Mouse (Mus musculus) kidney, embryonic 16.5 days (tissue): ENCODE measurements around the gene Tex14. TPM values are rescaled to one million over a fixed set of nuclear protein-coding genes. Genes with fewer than 3 reads are reported as not detected.

Source experiments
- ATAC-seq: fragments of 200-750 bp; cut with Nextera tagmentation; 2 replicates; pipeline ENCODE4 v1.8.0; 2017; ENCODE audit warnings: moderate TSS enrichment; ENCODE audit not compliant: low FRiP score, low TSS enrichment
- H3K27ac ChIP-seq: fragments of 300-500 bp; sonication (generic); 2 replicates; pipeline ENCODE4 v1.5.1; 2014; ENCODE audit warnings: low read length
- H3K27me3 ChIP-seq: fragments of 300-500 bp; sonication (generic); 2 replicates; pipeline ENCODE4 v1.6.1; 2014; ENCODE audit warnings: low read length, control low read depth, mixed read lengths; ENCODE audit not compliant: insufficient read depth
- H3K36me3 ChIP-seq: fragments of 300-500 bp; sonication (generic); 2 replicates; pipeline ENCODE4 v1.6.1; 2014; ENCODE audit warnings: low read length, control low read depth, mixed read lengths; ENCODE audit not compliant: insufficient read depth
- H3K4me1 ChIP-seq: fragments of 300-500 bp; sonication (generic); 2 replicates; pipeline ENCODE4 v1.6.1; 2014; ENCODE audit warnings: low read length, control low read depth, mixed read lengths; ENCODE audit not compliant: insufficient read depth
- H3K4me2 ChIP-seq: fragments of 300-500 bp; sonication (generic); replicated peaks from 2 replicates; pipeline ENCODE4 v1.6.1; 2014; ENCODE audit warnings: low read depth, low read length
- H3K4me3 ChIP-seq: fragments of 300-500 bp; sonication (generic); 2 replicates; pipeline ENCODE4 v1.5.1; 2014; ENCODE audit warnings: mild to moderate bottlenecking, low read length
- H3K9ac ChIP-seq: fragments of 300-500 bp; sonication (generic); replicated peaks from 2 replicates; pipeline ENCODE4 v1.6.1; 2014; ENCODE audit warnings: low read length
- H3K9me3 ChIP-seq: fragments of 300-500 bp; sonication (generic); 2 replicates; pipeline ENCODE4 v1.6.1; 2016; ENCODE audit warnings: low read length, control low read depth
- WGBS: fragments of 180-500 bp; shearing (Covaris S2); extraction: QIAGEN DNeasy Blood & Tissue Kit; methylation state at CpG from one replicate; pipeline ENCODE4 v1.1.7; 2014; 5-methylcytosine and 5-hydroxymethylcytosine counted together
- polyA plus RNA-seq: library from polyadenylated mRNA; unstranded; fragments of >200 nt; fragmentation: Nextera tagmentation; extraction: Ambion mirVana; gene quantifications from 2 replicates; pipeline ENCODE4 v1.2.1, GENCODE M21; 2015

The Tex14 gene
- polyA plus RNA-seq, 1 experiment from 2014 or later: 0.31 TPM

- ATAC-seq: no peak
- no peak overlapping the region for H3K4me3 ChIP-seq
- no peaks in the 10 kb centered on the region for H3K36me3 ChIP-seq
- no peak overlapping the region for H3K4me2 ChIP-seq
- 89% methylated on average over 5 of the region's 5 CpGs for WGBS
- H3K27me3 ChIP-seq: no peaks in the 10 kb centered on the region
- H3K9me3 ChIP-seq: no peaks in the 10 kb centered on the region
- H3K4me1 ChIP-seq: peaks cover 31% of the 10 kb centered on the region
- no peak overlapping the region for H3K27ac ChIP-seq
- H3K9ac ChIP-seq: no peak overlapping the region
Observed at GRCm38 (mm10) chr11:87587211-87587874, 182.5 kb downstream of the Tex14 start.

GRCm38 (mm10) chr11:87589605-87590004 lies 184.7 kb downstream of the Tex14 start:
- Histone ChIP-seq H3K27me3 (no peaks in the 10 kb centered on the region), H3K9ac (no peak overlapping the region), H3K4me1 (peaks cover 46% of the 10 kb centered on the region), H3K9me3 (no peaks in the 10 kb centered on the region), H3K4me2 (no peak overlapping the region), H3K27ac (no peak overlapping the region), H3K36me3 (no peaks in the 10 kb centered on the region), H3K4me3 (no peak overlapping the region)
- 87% methylated on average over 8 of the region's 8 CpGs for WGBS
- no peak for ATAC-seq

- no peaks in the 10 kb centered on the region for H3K27me3 ChIP-seq
- no peaks in the 10 kb centered on the region for H3K9me3 ChIP-seq
- peak overlapping the region; percentile 86 for H3K4me3 ChIP-seq
- no peak for ATAC-seq
- no peaks in the 10 kb centered on the region for H3K36me3 ChIP-seq
- peak overlapping the region; percentile 94 for H3K9ac ChIP-seq
- H3K4me2 ChIP-seq: peak overlapping the region; percentile 75
- H3K4me1 ChIP-seq: peaks cover 43% of the 10 kb centered on the region
- H3K27ac ChIP-seq: peak overlapping the region; percentile 97
- WGBS: 1% methylated on average over 25 of the region's 25 CpGs
Observed at GRCm38 (mm10) chr11:87590841-87591525, 186.1 kb downstream of the Tex14 start.

- Histone ChIP-seq H3K36me3 (no peaks in the 10 kb centered on the region), H3K9ac (peak within 1 kb of the TSS; percentile 94), H3K9me3 (no peaks in the 10 kb centered on the region), H3K4me3 (peak within 1 kb of the TSS; percentile 86), H3K27me3 (no peaks in the 10 kb centered on the region), H3K4me1 (peaks cover 50% of the 10 kb centered on the region), H3K4me2 (peak within 1 kb of the TSS; percentile 91), H3K27ac (peak within 1 kb of the TSS; percentile 97)
- under 1% methylated on average over 53 of the region's 61 CpGs for WGBS
- peak; percentile 98 for ATAC-seq
Observed at GRCm38 (mm10) chr11:87591526-87592353, 186.9 kb downstream of the Tex14 start, which contains the start of gene Mtmr4. TSS of gene Mtmr4 (plus strand) at chr11:87592162.

- ATAC-seq: peak; percentile 58
- no peaks in the 10 kb centered on the region for H3K9me3 ChIP-seq
- H3K27ac ChIP-seq: peak overlapping the region; percentile 96
- H3K4me3 ChIP-seq: peak overlapping the region; percentile 86
- 0% methylated on average over 15 of the region's 15 CpGs for WGBS
- H3K27me3 ChIP-seq: no peaks in the 10 kb centered on the region
- peaks cover 3% of the 10 kb centered on the region; the same call in 1 of the 2 replicates for H3K36me3 ChIP-seq
- H3K4me2 ChIP-seq: peak overlapping the region; percentile 91
- H3K4me1 ChIP-seq: peaks cover 52% of the 10 kb centered on the region
- H3K9ac ChIP-seq: peak overlapping the region; percentile 92
Observed at GRCm38 (mm10) chr11:87592354-87592695, 187.5 kb downstream of the Tex14 start.

- H3K4me3 ChIP-seq: peak overlapping the region; percentile 86
- H3K9ac ChIP-seq: peak overlapping the region; percentile 92
- peak overlapping the region; percentile 96 for H3K27ac ChIP-seq
- peaks cover 9% of the 10 kb centered on the region for H3K36me3 ChIP-seq
- H3K4me2 ChIP-seq: peak overlapping the region; percentile 91
- H3K27me3 ChIP-seq: no peaks in the 10 kb centered on the region
- ATAC-seq: no peak
- no peaks in the 10 kb centered on the region for H3K9me3 ChIP-seq
- peaks cover 52% of the 10 kb centered on the region for H3K4me1 ChIP-seq
- 30% methylated on average over 13 of the region's 13 CpGs for WGBS
Observed at GRCm38 (mm10) chr11:87592713-87593598, 188.1 kb downstream of the Tex14 start.

GRCm38 (mm10) chr11:87595327-87595841 lies 190.5 kb downstream of the Tex14 start:
- Histone ChIP-seq H3K9ac (peak overlapping the region; percentile 82), H3K27ac (peak overlapping the region; percentile 71), H3K4me3 (peak overlapping the region; percentile 73), H3K9me3 (no peaks in the 10 kb centered on the region), H3K36me3 (peaks cover 33% of the 10 kb centered on the region), H3K27me3 (no peaks in the 10 kb centered on the region), H3K4me2 (peak overlapping the region; percentile 92), H3K4me1 (peaks cover 41% of the 10 kb centered on the region)
- ATAC-seq: peak; percentile 62
- WGBS: 0% methylated on average over 32 of the region's 37 CpGs

GRCm38 (mm10) chr11:87595976-87596375 lies 191.1 kb downstream of the Tex14 start:
- Histone ChIP-seq H3K4me1 (peaks cover 36% of the 10 kb centered on the region), H3K27ac (peak overlapping the region; percentile 71), H3K9me3 (no peaks in the 10 kb centered on the region), H3K4me2 (peak overlapping the region; percentile 92), H3K27me3 (no peaks in the 10 kb centered on the region), H3K9ac (peak overlapping the region; percentile 82), H3K36me3 (peaks cover 39% of the 10 kb centered on the region), H3K4me3 (peak overlapping the region; percentile 73)
- no peak for ATAC-seq
- WGBS: 5% methylated on average over 7 of the region's 7 CpGs

- Histone ChIP-seq H3K4me1 (peaks cover 36% of the 10 kb centered on the region), H3K4me3 (peak overlapping the region; percentile 73), H3K4me2 (peak overlapping the region; percentile 92), H3K9ac (peak overlapping the region; percentile 82), H3K27me3 (no peaks in the 10 kb centered on the region), H3K9me3 (no peaks in the 10 kb centered on the region), H3K27ac (peak overlapping the region; percentile 15; the same call in 1 of the 2 replicates), H3K36me3 (peaks cover 42% of the 10 kb centered on the region)
- 33% methylated on average over 2 of the region's 2 CpGs for WGBS
- no peak for ATAC-seq
Observed at GRCm38 (mm10) chr11:87596492-87596891, 191.6 kb downstream of the Tex14 start.
